Mouse (Mus musculus): Measurements from ENCODE around the gene Dnase2a. TPM values are rescaled to one million over a fixed set of nuclear protein-coding genes. Genes with fewer than 3 reads are reported as not detected.
A peak's percentile ranks its signal among the peaks of the same experiment; 100 is the strongest.

Dnase2a gene
- polyA plus RNA-seq, 1 experiment: not detected

DNA sequence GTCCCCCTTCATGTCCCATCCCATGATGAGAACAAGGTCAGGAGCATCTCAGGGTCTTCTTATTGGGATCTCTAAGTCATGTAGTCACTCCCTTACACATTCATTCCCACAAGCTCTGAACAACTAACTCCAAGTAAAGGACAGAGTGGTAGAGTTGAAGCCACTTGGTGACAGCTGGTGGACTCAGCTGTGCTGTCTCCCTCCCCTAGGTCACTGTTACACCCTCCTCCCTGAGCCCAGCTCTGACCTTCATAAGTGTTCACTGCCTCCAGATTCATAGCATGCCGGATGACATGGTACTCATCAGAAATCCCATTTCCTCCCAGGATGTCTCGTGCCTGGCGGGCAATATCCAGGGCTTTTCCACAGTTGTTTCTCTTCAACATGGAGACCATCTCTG is 20.1 kb upstream of the Dnase2a start:
- no peak for TF ChIP-seq CTCF (IDR thresholded peaks at IDR 0.05; ENCODE audit: insufficient read depth, low read depth, low read length)
- no peak for TF ChIP-seq POLR2A (IDR thresholded peaks at IDR 0.05; ENCODE audit: insufficient read depth, low read depth, low read length)
- peaks cover 4% of the 10 kb centered on the region for H3K4me1 ChIP-seq (ENCODE audit: control insufficient read depth, insufficient read depth, low read length)
- no peak overlapping the region for H3K4me3 ChIP-seq (ENCODE audit: insufficient read depth, low read depth, low read length)
- H3K27ac ChIP-seq (ENCODE audit: insufficient read depth, low read depth, low read length): no peak overlapping the region
- WGBS: 93% methylated on average over 3 of the region's 3 CpGs

DNA sequence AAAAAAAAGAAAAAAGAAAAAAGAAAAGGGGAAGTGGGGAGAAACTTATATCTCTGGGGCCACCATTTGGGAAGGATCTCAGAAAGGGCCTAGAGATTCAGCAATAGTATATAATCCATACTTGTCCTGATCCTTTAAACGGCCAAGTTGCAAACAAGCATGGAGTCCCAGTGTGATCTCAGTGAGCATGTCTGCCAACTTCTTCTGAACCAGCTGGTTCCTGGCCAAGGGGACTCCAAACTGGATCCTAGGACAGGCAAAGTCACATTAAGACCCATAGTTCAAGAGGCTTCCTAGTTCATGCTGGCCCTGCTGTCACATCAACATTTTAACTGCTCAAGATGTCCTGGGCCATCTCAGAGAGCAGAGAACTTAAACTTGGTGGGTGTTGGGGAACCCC is 19.2 kb upstream of the Dnase2a start:
- WGBS: 83% methylated on average over 1 of the region's 1 CpGs
- no peak overlapping the region for H3K27ac ChIP-seq (ENCODE audit: insufficient read depth, low read depth, low read length)
- TF ChIP-seq POLR2A (IDR thresholded peaks at IDR 0.05; ENCODE audit: insufficient read depth, low read depth, low read length) (no peak), CTCF (IDR thresholded peaks at IDR 0.05; ENCODE audit: insufficient read depth, low read depth, low read length) (no peak)
- H3K4me1 ChIP-seq (ENCODE audit: control insufficient read depth, insufficient read depth, low read length): peaks cover 4% of the 10 kb centered on the region
- no peak overlapping the region for H3K4me3 ChIP-seq (ENCODE audit: insufficient read depth, low read depth, low read length)

DNA sequence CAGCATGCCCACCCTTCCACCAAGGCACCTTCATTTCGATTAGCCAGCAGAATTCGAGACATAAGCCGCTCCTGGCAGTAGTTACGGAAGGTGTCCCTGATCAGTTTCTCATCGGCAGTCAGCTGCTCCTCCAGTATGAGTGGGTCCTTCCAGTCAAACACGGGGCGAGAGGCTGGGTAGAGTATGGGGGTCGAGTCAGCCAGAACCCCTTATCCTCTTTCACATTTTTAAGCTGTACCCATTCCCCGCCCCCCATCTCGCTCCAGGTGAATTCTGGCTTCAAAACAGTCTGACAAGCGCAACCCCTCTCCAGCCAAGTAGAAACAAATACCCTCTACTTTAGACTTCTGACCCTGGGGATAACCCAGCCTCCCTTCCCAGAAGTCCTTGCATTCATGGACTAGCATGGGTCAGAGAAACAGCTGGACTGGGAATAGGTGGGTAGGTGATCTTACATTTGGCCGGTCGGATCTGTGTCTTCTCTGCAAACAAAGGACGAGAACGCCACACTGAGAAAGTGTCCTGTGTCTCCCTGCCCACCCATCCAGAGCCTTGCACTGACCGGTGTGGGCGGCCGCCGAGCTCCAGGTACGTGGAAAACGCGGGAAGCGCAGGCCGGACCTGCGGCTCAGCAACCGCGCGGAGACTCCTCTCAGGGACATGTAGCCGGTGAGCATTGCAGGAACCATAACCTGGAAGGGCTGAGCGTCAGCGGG is 15.2 kb upstream of the Dnase2a start:
- peaks cover 4% of the 10 kb centered on the region for H3K4me1 ChIP-seq (ENCODE audit: control insufficient read depth, insufficient read depth, low read length)
- 10% methylated on average over 31 of the region's 31 CpGs for WGBS
- peak overlapping the region; percentile 89 for H3K4me3 ChIP-seq (ENCODE audit: insufficient read depth, low read depth, low read length)
- no peak overlapping the region for H3K27ac ChIP-seq (ENCODE audit: insufficient read depth, low read depth, low read length)
- TF ChIP-seq CTCF (IDR thresholded peaks at IDR 0.05; ENCODE audit: insufficient read depth, low read depth, low read length) (no peak), POLR2A (IDR thresholded peaks at IDR 0.05; ENCODE audit: insufficient read depth, low read depth, low read length) (no peak)

DNA sequence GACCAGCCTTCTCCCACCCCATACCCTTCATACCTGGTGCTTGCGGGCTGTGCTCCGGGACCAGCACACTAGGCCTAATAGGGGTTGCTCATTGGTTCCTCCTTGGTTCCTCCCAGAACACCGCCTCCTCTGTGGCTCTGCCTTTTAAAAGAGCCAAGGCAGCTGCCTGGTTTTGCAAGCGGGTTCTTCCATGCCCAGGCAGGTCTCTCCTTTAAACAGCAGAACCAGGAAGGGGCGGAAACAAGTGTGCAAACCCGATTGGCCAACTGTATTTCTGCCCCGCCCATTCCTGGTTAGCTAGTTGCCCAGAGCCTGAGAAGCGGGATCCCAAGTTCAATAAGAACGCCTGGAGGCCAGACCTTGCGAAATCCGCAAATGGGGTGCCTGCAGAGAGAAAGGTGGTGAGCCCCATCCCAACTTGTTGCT is 14.6 kb upstream of the Dnase2a start, which contains the start of gene Gcdh:
TSS of gene Gcdh (minus strand) at position 213 of the 426 bp plus-strand sequence.
- TF ChIP-seq POLR2A (IDR thresholded peaks at IDR 0.05; ENCODE audit: insufficient read depth, low read depth, low read length) (0 out of 2 replicates have a peak, but pooled peaks have one; percentile 22), CTCF (IDR thresholded peaks at IDR 0.05; ENCODE audit: insufficient read depth, low read depth, low read length) (no peak)
- Histone ChIP-seq H3K4me3 (ENCODE audit: insufficient read depth, low read depth, low read length) (peak within 1 kb of the TSS; percentile 89), H3K27ac (ENCODE audit: insufficient read depth, low read depth, low read length) (no peak within 1 kb of the TSS), H3K4me1 (ENCODE audit: control insufficient read depth, insufficient read depth, low read length) (peaks cover 4% of the 10 kb centered on the region)
- under 1% methylated on average over 11 of the region's 11 CpGs for WGBS

DNA sequence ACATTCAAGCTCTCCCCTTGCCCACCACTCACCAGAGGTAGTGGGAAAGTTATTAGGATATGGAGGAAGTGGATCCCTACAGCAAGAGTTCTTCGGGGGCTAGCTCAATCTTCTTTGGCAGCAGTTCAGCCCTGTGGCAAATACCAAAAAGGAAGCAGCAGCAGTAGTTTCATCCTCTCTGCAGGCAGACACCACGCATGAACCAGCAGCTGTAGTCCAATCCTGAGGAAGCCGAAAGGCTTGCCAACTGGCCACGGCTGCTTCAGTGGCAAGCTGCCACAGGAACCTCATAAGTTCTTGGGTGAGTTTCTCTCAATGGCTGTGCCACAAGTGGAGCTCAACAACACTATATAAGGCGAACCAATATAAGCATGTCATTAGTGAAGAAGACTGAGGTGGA is 12.4 kb upstream of the Dnase2a start:
- no peak overlapping the region for H3K4me3 ChIP-seq (ENCODE audit: insufficient read depth, low read depth, low read length)
- H3K4me1 ChIP-seq (ENCODE audit: control insufficient read depth, insufficient read depth, low read length): peaks cover 4% of the 10 kb centered on the region
- 74% methylated on average over 5 of the region's 5 CpGs for WGBS
- TF ChIP-seq CTCF (IDR thresholded peaks at IDR 0.05; ENCODE audit: insufficient read depth, low read depth, low read length) (no peak), POLR2A (IDR thresholded peaks at IDR 0.05; ENCODE audit: insufficient read depth, low read depth, low read length) (no peak)
- H3K27ac ChIP-seq (ENCODE audit: insufficient read depth, low read depth, low read length): no peak overlapping the region

DNA sequence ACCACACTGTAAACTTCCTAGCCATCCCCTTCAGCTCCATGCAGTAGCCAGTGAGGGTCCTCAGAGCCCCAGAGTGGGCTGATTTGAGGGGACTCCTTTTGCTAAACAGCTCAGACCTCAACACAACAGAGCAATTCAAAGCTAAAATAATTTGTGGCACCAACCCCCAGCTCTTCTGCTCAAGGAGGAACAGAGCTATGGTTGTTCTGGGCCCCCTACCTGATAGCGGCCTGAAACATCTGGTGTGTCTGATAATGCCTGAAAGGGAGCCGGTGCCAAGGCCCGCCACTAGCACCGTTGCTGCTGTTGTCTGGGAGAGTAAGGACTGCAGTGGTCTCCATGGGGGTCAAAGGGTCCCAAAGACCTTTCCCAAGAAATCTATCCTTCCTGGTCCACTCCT is 7.3 kb upstream of the Dnase2a start:
- WGBS: 77% methylated on average over 4 of the region's 4 CpGs
- no peak overlapping the region for H3K27ac ChIP-seq (ENCODE audit: insufficient read depth, low read depth, low read length)
- H3K4me1 ChIP-seq (ENCODE audit: control insufficient read depth, insufficient read depth, low read length): peaks cover 3% of the 10 kb centered on the region; the same call in 1 of the 2 replicates
- no peak for TF ChIP-seq CTCF (IDR thresholded peaks at IDR 0.05; ENCODE audit: insufficient read depth, low read depth, low read length)
- TF ChIP-seq POLR2A (IDR thresholded peaks at IDR 0.05; ENCODE audit: insufficient read depth, low read depth, low read length): no peak
- no peak overlapping the region for H3K4me3 ChIP-seq (ENCODE audit: insufficient read depth, low read depth, low read length)

DNA sequence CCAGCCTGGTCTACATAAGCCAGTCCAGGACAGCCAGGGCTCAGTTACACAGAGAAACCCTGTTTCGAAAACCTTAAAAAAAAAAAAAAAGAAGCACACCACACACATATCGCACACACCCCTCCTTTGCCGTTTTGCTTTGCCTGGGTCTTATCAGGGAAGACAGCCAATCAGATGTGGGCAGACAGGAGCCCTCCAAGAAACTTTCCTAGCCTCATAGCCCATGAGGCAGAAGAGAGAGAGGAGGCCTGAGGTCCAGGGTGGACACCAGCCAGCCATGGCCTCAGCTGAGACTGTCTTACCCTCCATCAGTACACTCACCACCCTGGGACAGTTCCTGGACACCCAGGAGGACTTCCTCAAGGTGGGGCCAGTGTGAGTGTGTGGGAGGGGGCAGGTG is 6.6 kb upstream of the Dnase2a start, which contains the start of gene Klf1:
TSS of gene Klf1 (plus strand) at position 177 of the 400 bp plus-strand sequence.
- H3K4me3 ChIP-seq (ENCODE audit: insufficient read depth, low read depth, low read length): peak within 1 kb of the TSS; percentile 58
- no peak within 1 kb of the TSS for H3K27ac ChIP-seq (ENCODE audit: insufficient read depth, low read depth, low read length)
- TF ChIP-seq CTCF (IDR thresholded peaks at IDR 0.05; ENCODE audit: insufficient read depth, low read depth, low read length) (no peak), POLR2A (IDR thresholded peaks at IDR 0.05; ENCODE audit: insufficient read depth, low read depth, low read length) (no peak)
- H3K4me1 ChIP-seq (ENCODE audit: control insufficient read depth, insufficient read depth, low read length): peaks cover 3% of the 10 kb centered on the region; the same call in 1 of the 2 replicates
- WGBS: 78% methylated on average over 3 of the region's 3 CpGs

DNA sequence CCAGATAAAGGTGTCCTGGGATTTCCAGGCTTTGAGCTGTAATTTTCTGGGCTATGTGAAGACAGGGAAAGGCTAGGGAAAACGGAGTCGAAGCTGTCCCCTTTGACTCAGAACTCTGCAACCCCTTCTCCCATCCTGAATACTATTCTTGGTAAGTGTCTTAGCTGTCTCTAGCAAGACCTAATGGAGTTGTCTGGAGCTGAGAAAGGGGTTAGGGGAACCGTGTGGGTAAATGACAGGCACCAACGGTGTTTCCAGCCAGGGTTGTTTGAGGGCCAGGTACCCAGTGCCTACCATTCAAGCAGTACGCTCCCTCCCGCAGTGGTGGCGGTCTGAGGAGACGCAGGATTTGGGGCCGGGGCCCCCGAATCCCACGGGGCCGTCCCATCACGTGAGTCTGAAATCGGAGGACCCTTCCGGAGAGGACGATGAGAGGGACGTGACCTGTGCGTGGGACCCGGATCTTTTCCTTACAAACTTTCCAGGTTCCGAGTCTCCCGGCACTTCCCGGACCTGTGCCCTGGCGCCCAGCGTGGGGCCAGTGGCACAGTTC is 5.9 kb upstream of the Dnase2a start:
- peak overlapping the region; percentile 58 for H3K4me3 ChIP-seq (ENCODE audit: insufficient read depth, low read depth, low read length)
- no peak for TF ChIP-seq POLR2A (IDR thresholded peaks at IDR 0.05; ENCODE audit: insufficient read depth, low read depth, low read length)
- TF ChIP-seq CTCF (IDR thresholded peaks at IDR 0.05; ENCODE audit: insufficient read depth, low read depth, low read length): no peak
- peaks cover 3% of the 10 kb centered on the region; the same call in 1 of the 2 replicates for H3K4me1 ChIP-seq (ENCODE audit: control insufficient read depth, insufficient read depth, low read length)
- no peak overlapping the region for H3K27ac ChIP-seq (ENCODE audit: insufficient read depth, low read depth, low read length)
- WGBS: 14% methylated on average over 24 of the region's 24 CpGs
